Mouse (Mus musculus) liver, embryonic 11.5 days (tissue): ENCODE results near the gene Klf13. TPM values are rescaled to one million over a fixed set of nuclear protein-coding genes. Genes with fewer than 3 reads are reported as not detected.
A peak's percentile ranks its signal among the peaks of the same experiment; 100 is the strongest.

Experiments used
- ATAC-seq: fragments of 200-750 bp; cut with Nextera tagmentation; replicated peaks from 2 replicates; pipeline ENCODE4 v1.8.0; 2017; ENCODE audit warnings: moderate number of reproducible peaks, mild to moderate bottlenecking, moderate TSS enrichment, moderate library complexity; ENCODE audit not compliant: low FRiP score
- DNase-seq: peaks from one replicate; pipeline ENCODE4 v3.0.0-alpha.2; 2017; ENCODE audit warnings: low spot score
- H3K27ac ChIP-seq: fragments of 300-500 bp; sonication (generic); 2 replicates; pipeline ENCODE4 v1.5.1; 2014; ENCODE audit warnings: mild to moderate bottlenecking, low read depth, low read length, control low read depth
- H3K27me3 ChIP-seq: fragments of 300-500 bp; sonication (generic); replicated peaks from 2 replicates; pipeline ENCODE4 v1.6.1; 2014; ENCODE audit warnings: low read length, mixed read lengths; ENCODE audit not compliant: control insufficient read depth, insufficient read depth
- H3K36me3 ChIP-seq: fragments of 300-500 bp; sonication (generic); 2 replicates; pipeline ENCODE4 v1.6.1; 2014; ENCODE audit warnings: mild to moderate bottlenecking, low read length, moderate library complexity, mixed read lengths; ENCODE audit not compliant: control insufficient read depth, insufficient read depth
- H3K4me1 ChIP-seq: fragments of 300-500 bp; sonication (generic); replicated peaks from 2 replicates; pipeline ENCODE4 v1.6.1; 2014; ENCODE audit warnings: low read length, mixed read lengths; ENCODE audit not compliant: control insufficient read depth, insufficient read depth
- H3K4me2 ChIP-seq: fragments of 300-500 bp; sonication (generic); 2 replicates; pipeline ENCODE4 v1.6.1; 2014; ENCODE audit warnings: mild to moderate bottlenecking, control low read depth, moderate library complexity
- H3K4me3 ChIP-seq: fragments of 300-500 bp; sonication (generic); 2 replicates; pipeline ENCODE4 v1.5.1; 2014; ENCODE audit warnings: low read depth, low read length, control low read depth
- H3K9ac ChIP-seq: fragments of 300-500 bp; sonication (generic); 2 replicates; pipeline ENCODE4 v1.6.1; 2014; ENCODE audit warnings: low read depth, low read length, control low read depth
- H3K9me3 ChIP-seq: fragments of 300-500 bp; sonication (generic); 2 replicates; pipeline ENCODE4 v1.6.1; 2016; ENCODE audit warnings: low read length, inconsistent platforms, mixed read lengths; ENCODE audit not compliant: control insufficient read depth
- WGBS: fragments of 180-500 bp; shearing (Covaris S2); extraction: QIAGEN DNeasy Blood & Tissue Kit; methylation state at CpG from one replicate; pipeline ENCODE4 v1.1.7; 2014; 5-methylcytosine and 5-hydroxymethylcytosine counted together
- polyA plus RNA-seq: library from polyadenylated mRNA; unstranded; fragments of >200 nt; fragmentation: Nextera tagmentation; extraction: Ambion mirVana; gene quantifications from 2 replicates; pipeline ENCODE4 v1.2.1, GENCODE M21; 2014

Gene Klf13
- polyA plus RNA-seq: 20.0 and 20.9 TPM in 2 replicates

- Histone ChIP-seq H3K36me3 (no peaks in the 10 kb centered on the region), H3K4me3 (peak within 1 kb of the TSS; percentile 93), H3K9ac (peak within 1 kb of the TSS; percentile 90), H3K27ac (peak within 1 kb of the TSS; percentile 88), H3K9me3 (no peaks in the 10 kb centered on the region), H3K27me3 (no peaks in the 10 kb centered on the region), H3K4me1 (peaks cover 41% of the 10 kb centered on the region), H3K4me2 (peak within 1 kb of the TSS; percentile 93)
- peak; percentile 98 for DNase-seq
- peak; percentile 85 for ATAC-seq
- 0% methylated on average over 47 of the region's 50 CpGs for WGBS
These were observed at the start of gene Klf13 for GRCm38 (mm10) chr7:63938914-63939396. Gene Klf13, minus strand, starts transcription at chr7:63938915.

- ATAC-seq: no peak
- Histone ChIP-seq H3K9ac (no peak overlapping the region), H3K27me3 (no peaks in the 10 kb centered on the region), H3K9me3 (no peaks in the 10 kb centered on the region), H3K27ac (no peak overlapping the region), H3K4me1 (peaks cover 34% of the 10 kb centered on the region), H3K4me3 (no peak overlapping the region), H3K36me3 (no peaks in the 10 kb centered on the region), H3K4me2 (no peak overlapping the region)
- 79% methylated on average over 2 of the region's 2 CpGs for WGBS
- DNase-seq: no peak
These were observed 49.7 kb upstream of the Klf13 start for GRCm38 (mm10) chr7:63988391-63988790.

- WGBS: 64% methylated on average over 12 of the region's 12 CpGs
- ATAC-seq (no peak; the same call in 1 of the 2 replicates), DNase-seq (no peak)
- no peaks in the 10 kb centered on the region for H3K9me3 ChIP-seq
- H3K4me1 ChIP-seq: peaks cover 26% of the 10 kb centered on the region
- H3K27ac ChIP-seq: no peak overlapping the region
- no peak overlapping the region for H3K4me2 ChIP-seq
- H3K36me3 ChIP-seq: no peaks in the 10 kb centered on the region
- no peak overlapping the region; the same call in 1 of the 2 replicates for H3K9ac ChIP-seq
- no peaks in the 10 kb centered on the region for H3K27me3 ChIP-seq
- no peak overlapping the region for H3K4me3 ChIP-seq
These were observed 47.9 kb upstream of the Klf13 start for GRCm38 (mm10) chr7:63986407-63987182.

- no peak for DNase-seq
- H3K27me3 ChIP-seq: no peaks in the 10 kb centered on the region
- H3K4me1 ChIP-seq: peaks cover 19% of the 10 kb centered on the region
- ATAC-seq: no peak
- H3K4me2 ChIP-seq: no peak overlapping the region
- H3K36me3 ChIP-seq: no peaks in the 10 kb centered on the region
- H3K4me3 ChIP-seq: no peak overlapping the region
- no peak overlapping the region for H3K27ac ChIP-seq
- WGBS: 69% methylated on average over 9 of the region's 9 CpGs
- H3K9ac ChIP-seq: no peak overlapping the region
- no peaks in the 10 kb centered on the region for H3K9me3 ChIP-seq
These were observed 47.1 kb upstream of the Klf13 start for GRCm38 (mm10) chr7:63985696-63986406.

GRCm38 (mm10) chr7:63985266-63985665 is 46.6 kb upstream of the Klf13 start:
- Histone ChIP-seq H3K4me2 (no peak overlapping the region), H3K9me3 (no peaks in the 10 kb centered on the region), H3K27ac (no peak overlapping the region), H3K4me3 (no peak overlapping the region), H3K9ac (no peak overlapping the region), H3K4me1 (peaks cover 14% of the 10 kb centered on the region), H3K27me3 (no peaks in the 10 kb centered on the region), H3K36me3 (no peaks in the 10 kb centered on the region)
- DNase-seq (no peak), ATAC-seq (no peak)
- 79% methylated on average over 7 of the region's 7 CpGs for WGBS

- no peak overlapping the region for H3K27ac ChIP-seq
- no peaks in the 10 kb centered on the region for H3K36me3 ChIP-seq
- H3K4me3 ChIP-seq: no peak overlapping the region
- DNase-seq (no peak), ATAC-seq (no peak)
- WGBS: 47% methylated on average over 2 of the region's 2 CpGs
- no peaks in the 10 kb centered on the region for H3K27me3 ChIP-seq
- no peaks in the 10 kb centered on the region for H3K9me3 ChIP-seq
- no peak overlapping the region for H3K4me2 ChIP-seq
- H3K9ac ChIP-seq: no peak overlapping the region
- peaks cover 14% of the 10 kb centered on the region for H3K4me1 ChIP-seq
These were observed 45.6 kb upstream of the Klf13 start for GRCm38 (mm10) chr7:63984329-63984728.

- Histone ChIP-seq H3K4me2 (no peak overlapping the region), H3K9ac (no peak overlapping the region), H3K36me3 (no peaks in the 10 kb centered on the region), H3K27me3 (no peaks in the 10 kb centered on the region), H3K4me1 (peaks cover 10% of the 10 kb centered on the region), H3K4me3 (no peak overlapping the region), H3K9me3 (no peaks in the 10 kb centered on the region), H3K27ac (no peak overlapping the region)
- 89% methylated on average over 4 of the region's 4 CpGs for WGBS
- DNase-seq (no peak), ATAC-seq (no peak)
These were observed 38.9 kb upstream of the Klf13 start for GRCm38 (mm10) chr7:63977631-63978030.

- Histone ChIP-seq H3K4me3 (no peak overlapping the region), H3K9me3 (no peaks in the 10 kb centered on the region), H3K9ac (no peak overlapping the region), H3K27me3 (no peaks in the 10 kb centered on the region), H3K27ac (no peak overlapping the region), H3K4me1 (peaks cover 12% of the 10 kb centered on the region), H3K36me3 (no peaks in the 10 kb centered on the region), H3K4me2 (no peak overlapping the region)
- ATAC-seq (no peak), DNase-seq (no peak)
- WGBS: 77% methylated on average over 4 of the region's 4 CpGs
These were observed 32.3 kb upstream of the Klf13 start for GRCm38 (mm10) chr7:63970986-63971385.
